Mouse (Mus musculus): ENCODE data around the gene Pom121l12. TPM values are rescaled to one million over a fixed set of nuclear protein-coding genes. Genes with fewer than 3 reads are reported as not detected.

The Pom121l12 gene
- polyA plus RNA-seq (2012; rRNA removed) = not detected in 2 replicates
- not detected in 2 replicates for polyA plus RNA-seq (2014; fragmentation: Nextera tagmentation; extraction: Ambion mirVana)

DNA sequence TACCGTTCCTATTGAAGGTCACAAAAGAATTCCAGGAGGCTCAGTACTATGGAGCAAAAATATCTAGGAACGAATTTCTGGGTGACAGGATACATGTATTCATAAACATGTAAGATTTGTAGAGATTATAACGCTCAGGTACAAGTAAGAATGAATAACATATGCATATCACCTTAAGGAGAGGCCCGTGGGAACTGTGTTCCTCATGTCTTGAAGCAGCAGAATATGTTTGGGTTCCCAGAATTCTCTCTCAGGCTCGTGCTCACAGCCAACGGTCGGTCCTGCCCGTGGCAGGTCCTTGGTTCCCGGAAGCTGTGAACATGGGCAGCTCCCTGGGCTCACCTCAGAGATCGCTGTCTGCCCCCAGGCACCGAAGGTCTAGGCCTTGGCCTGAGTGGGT lies at the start of gene Pom121l12:
Gene Pom121l12, plus strand, starts transcription at position 301 of the 400 bp plus-strand sequence.
- DNase-seq (ENCODE audit: low spot score) (no peak), ATAC-seq (ENCODE audit: low FRiP score, low read depth) (no peak)
- no peaks in the 10 kb centered on the region for H3K9me3 ChIP-seq (ENCODE audit: control insufficient read depth, low read length)
- no peaks in the 10 kb centered on the region for H3K36me3 ChIP-seq (ENCODE audit: control insufficient read depth, insufficient read depth, low read length)
- no peaks in the 10 kb centered on the region for H3K4me1 ChIP-seq (ENCODE audit: control insufficient read depth, insufficient read depth, low read length)
- H3K4me2 ChIP-seq (replicated peaks; ENCODE audit: low read depth, low read length, severe bottlenecking) = no peak within 1 kb of the TSS
- WGBS = 85% methylated on average over 11 of the region's 11 CpGs
- no peak within 1 kb of the TSS for H3K9ac ChIP-seq (ENCODE audit: low read depth, low read length, severe bottlenecking)
- TF ChIP-seq POLR2A (IDR thresholded peaks at IDR 0.05; ENCODE audit: borderline replicate concordance, extremely low read depth, insufficient read depth, insufficient read length) = no peak
- no peak within 1 kb of the TSS for H3K27ac ChIP-seq (replicated peaks; ENCODE audit: low read depth, low read length)
- H3K4me3 ChIP-seq (replicated peaks; ENCODE audit: low read length) = no peak within 1 kb of the TSS
- no peaks in the 10 kb centered on the region for H3K27me3 ChIP-seq (ENCODE audit: control insufficient read depth, insufficient read depth, low read length)

DNA sequence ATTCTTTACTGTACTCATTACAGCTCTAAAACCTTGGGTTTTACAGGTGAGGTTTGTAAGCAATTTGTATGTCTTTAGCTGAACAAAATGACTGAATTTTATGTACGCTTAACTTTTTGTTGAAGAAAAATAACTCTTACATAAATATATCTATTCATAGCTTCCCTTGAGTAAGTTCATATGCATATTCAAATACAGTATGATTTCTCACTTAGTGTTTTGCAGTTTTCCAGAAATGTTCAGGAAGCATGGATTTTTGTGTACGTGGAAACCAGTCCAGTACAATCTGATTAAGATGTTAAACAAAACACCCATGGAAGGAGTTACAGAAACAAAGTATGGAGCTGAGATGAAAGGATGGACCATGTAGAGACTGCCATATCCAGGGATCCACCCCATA lies 12.8 kb downstream of the Pom121l12 start:
- DNase-seq (ENCODE audit: low spot score) (no peak), ATAC-seq (ENCODE audit: low FRiP score, low read depth) (no peak)
- Histone ChIP-seq H3K27ac (replicated peaks; ENCODE audit: low read depth, low read length) (no peak overlapping the region), H3K4me3 (replicated peaks; ENCODE audit: low read length) (no peak overlapping the region), H3K36me3 (ENCODE audit: control insufficient read depth, insufficient read depth, low read length) (no peaks in the 10 kb centered on the region), H3K9ac (ENCODE audit: low read depth, low read length, severe bottlenecking) (no peak overlapping the region), H3K4me2 (replicated peaks; ENCODE audit: low read depth, low read length, severe bottlenecking) (no peak overlapping the region), H3K4me1 (ENCODE audit: control insufficient read depth, insufficient read depth, low read length) (no peaks in the 10 kb centered on the region), H3K9me3 (ENCODE audit: control insufficient read depth, low read length) (no peaks in the 10 kb centered on the region), H3K27me3 (ENCODE audit: control insufficient read depth, insufficient read depth, low read length) (no peaks in the 10 kb centered on the region)
- no peak for TF ChIP-seq POLR2A (IDR thresholded peaks at IDR 0.05; ENCODE audit: borderline replicate concordance, extremely low read depth, insufficient read depth, insufficient read length)
- 87% methylated on average over 2 of the region's 2 CpGs for WGBS
